12 mouse cellular contexts compared by ENCODE assay signal in genomic region chr11:23893556-23893955, GRCm38 (mm10). TPM values are rescaled to one million over a fixed set of nuclear protein-coding genes. Genes with fewer than 3 reads are reported as not detected.
DNase-seq lines count a peak whose midpoint lies in the region; ATAC-seq and TF ChIP-seq lines count a peak whose summit lies in the region.
"Had no signal": no experiment of that assay in that cellular context is flagged by ENCODE, and none has a peak within 500 bp of the region (broad histone marks: within the 10 kb centered on the region; RNA-seq: fewer than 3 reads in every experiment).

No protein-coding gene starts in this region.

- peak overlapping the region; percentile 77 for H3K4me3 ChIP-seq in layer of hippocampus, adult 2 months
- no peak overlapping the region for H3K4me3 ChIP-seq in embryonic facial prominence, embryonic 12.5 days
- no peak overlapping the region for H3K4me3 ChIP-seq in hindbrain, embryonic 15.5 days
- H3K4me3 ChIP-seq in myocyte, result peak overlapping the region; percentile 90
- no peak overlapping the region for H3K4me3 ChIP-seq in kidney, adult 2 months (ENCODE audit: insufficient read depth, low read depth, low read length)

- peaks cover 19% of the 10 kb centered on the region for H3K79me2 ChIP-seq in myocyte (ENCODE audit: control insufficient read depth, insufficient read depth)

- no peak overlapping the region for H3ac ChIP-seq in myocyte (ENCODE audit: control insufficient read depth, insufficient read length)

- no peak overlapping the region for H3K27ac ChIP-seq in layer of hippocampus, adult 2 months
- no peak overlapping the region for H3K27ac ChIP-seq in embryonic facial prominence, embryonic 12.5 days
- no peak overlapping the region for H3K27ac ChIP-seq in hindbrain, embryonic 15.5 days (replicated peaks)
- no peak overlapping the region for H3K27ac ChIP-seq in kidney, adult 2 months (ENCODE audit: insufficient read depth, low read depth, low read length)
- H3K27ac ChIP-seq: liver, embryonic 12.5 days; macrophage had no signal

- no peaks in the 10 kb centered on the region for H3K9me3 ChIP-seq in embryonic facial prominence, embryonic 12.5 days
- no peaks in the 10 kb centered on the region for H3K9me3 ChIP-seq in hindbrain, embryonic 15.5 days
- H3K9me3 ChIP-seq: liver, embryonic 12.5 days had no signal

- H3K9ac ChIP-seq in embryonic facial prominence, embryonic 12.5 days, result no peak overlapping the region
- H3K9ac ChIP-seq in hindbrain, embryonic 15.5 days, result no peak overlapping the region

- no peak for ATAC-seq in embryonic facial prominence, embryonic 12.5 days (ENCODE audit: insufficient number of reproducible peaks, insufficient read depth, low FRiP score, low TSS enrichment)
- no peak for ATAC-seq in hindbrain, embryonic 15.5 days (ENCODE audit: low FRiP score, low read depth)
- ATAC-seq: liver, embryonic 12.5 days had no signal

- 0 out of 2 replicates have a peak overlapping the region, but pooled peaks have one; percentile 1 for H3K4me2 ChIP-seq in embryonic facial prominence, embryonic 12.5 days (replicated peaks)
- H3K4me2 ChIP-seq in hindbrain, embryonic 15.5 days, result peak overlapping the region; percentile 42
- H3K4me2 ChIP-seq in myocyte (ENCODE audit: low read depth), result peak overlapping the region; percentile 84

- 0 out of 2 replicates have a peak, but pooled peaks cover 3% of the 10 kb centered on the region for H3K4me1 ChIP-seq in embryonic facial prominence, embryonic 12.5 days
- H3K4me1 ChIP-seq in hindbrain, embryonic 15.5 days (replicated peaks), result peaks cover 12% of the 10 kb centered on the region
- H3K4me1 ChIP-seq in kidney, adult 2 months (ENCODE audit: control insufficient read depth, insufficient read depth, low read length), result peaks cover 3% of the 10 kb centered on the region; the same call in 1 of the 2 replicates

- no peak for TF ChIP-seq POLR2A in myocyte (IDR thresholded peaks at IDR 0.05; ENCODE audit: insufficient read length, low read depth)
- no peak for TF ChIP-seq POLR2A in kidney, adult 2 months (IDR thresholded peaks at IDR 0.05; ENCODE audit: low read depth, low read length)

- peaks cover 11% of the 10 kb centered on the region; the same call in 1 of the 2 replicates for H3K36me3 ChIP-seq in embryonic facial prominence, embryonic 12.5 days
- peaks cover 16% of the 10 kb centered on the region for H3K36me3 ChIP-seq in hindbrain, embryonic 15.5 days
- peaks cover 13% of the 10 kb centered on the region for H3K36me3 ChIP-seq in myocyte (ENCODE audit: control insufficient read depth, insufficient read depth)
- no peaks in the 10 kb centered on the region for H3K36me3 ChIP-seq in kidney, adult 2 months (ENCODE audit: control insufficient read depth, insufficient read depth, low read length)

- TF ChIP-seq CTCF in layer of hippocampus, adult 2 months (conservative IDR thresholded peaks at IDR 0.05), result no peak
- no peak for TF ChIP-seq CTCF in kidney, adult 2 months (conservative IDR thresholded peaks at IDR 0.05; ENCODE audit: insufficient read depth, insufficient read length, low read depth, low read length)

- no peaks in the 10 kb centered on the region for H3K27me3 ChIP-seq in embryonic facial prominence, embryonic 12.5 days
- H3K27me3 ChIP-seq in hindbrain, embryonic 15.5 days, result no peaks in the 10 kb centered on the region
- no peaks in the 10 kb centered on the region for H3K27me3 ChIP-seq in myocyte (ENCODE audit: control insufficient read depth, insufficient read depth, insufficient read length)
- H3K27me3 ChIP-seq in kidney, adult 2 months (replicated peaks; ENCODE audit: control insufficient read depth, insufficient read depth, low read length), result no peaks in the 10 kb centered on the region

- no peak for DNase-seq in layer of hippocampus, adult 2 months (ENCODE audit: low spot score in 2 of 2)
- no peak for DNase-seq in layer of hippocampus, postnatal 25 days (ENCODE audit: extremely low spot score in 1 of 2, low spot score in 1 of 2)
- DNase-seq in kidney, adult 8-10 months, result no peak
- no peak for DNase-seq in kidney, adult 2 months
- DNase-seq: adrenal gland, postnatal 25 days; kidney, postnatal 14 days; thymus, postnatal 4 days had no signal

TF ChIP-seq in myocyte, 11 proteins besides CTCF, POLR2A, EP300 and RAD21:
- TF ChIP-seq CEBPB (IDR thresholded peaks at IDR 0.05; ENCODE audit: insufficient read depth, poor library complexity, severe bottlenecking) (no peak), MYOG (IDR thresholded peaks at IDR 0.05; ENCODE audit: control insufficient read depth in 1 of 3, insufficient read depth in 1 of 3, insufficient read length in 2 of 3, low read depth in 2 of 3) (no peak), TCF3 (IDR thresholded peaks at IDR 0.05; ENCODE audit: insufficient read length, low read depth) (no peak), SRF (IDR thresholded peaks at IDR 0.05; ENCODE audit: control insufficient read depth, insufficient read length, low read depth) (no peak), MYOD1 (IDR thresholded peaks at IDR 0.05; ENCODE audit: control insufficient read depth in 1 of 3, insufficient read length in 2 of 3, low read depth in 2 of 3) (no peak), USF1 (IDR thresholded peaks at IDR 0.05; ENCODE audit: low read depth) (no peak), MAX (IDR thresholded peaks at IDR 0.05; ENCODE audit: low read depth) (no peak), POLR2AphosphoS2 (IDR thresholded peaks at IDR 0.05; ENCODE audit: insufficient read length, low read depth) (no peak), REST (IDR thresholded peaks at IDR 0.05; ENCODE audit: insufficient read depth, insufficient read length) (no peak), E2F4 (IDR thresholded peaks at IDR 0.05; ENCODE audit: insufficient read depth) (no peak), TCF12 (IDR thresholded peaks at IDR 0.05; ENCODE audit: insufficient read depth, poor library complexity, severe bottlenecking) (no peak)

RNA-seq across cellular contexts. Expression of gene Papolg, which starts 1.5 kb away (rescaled TPM):
- total RNA-seq in layer of hippocampus, adult 2 months (2021), result 10 to 100 TPM; 19.3 to 19.7 TPM
- 10 to 100 TPM; 19.0 TPM for total RNA-seq in layer of hippocampus, postnatal 25 days (2021)
- 21.3 and 22.8 TPM in 2 replicates for polyA plus RNA-seq in embryonic facial prominence, embryonic 12.5 days (2016; fragmentation: Nextera tagmentation; extraction: Ambion mirVana)
- 18.2 and 18.6 TPM in 2 replicates for polyA plus RNA-seq in hindbrain, embryonic 15.5 days (2015; fragmentation: Nextera tagmentation; extraction: Ambion mirVana)
- 3.2 TPM for polyA plus RNA-seq in myocyte (2012; fragmentation: generic; extraction: Trizol)
- 2.7 and 2.9 TPM in 2 replicates for polyA plus RNA-seq in kidney, adult 2 months (2012; rRNA removed)

Comparison
In these comparisons a context has a peak if more than half of its experiments do, and no peak if none do; other contexts are left out.
1. H3K4me3 ChIP-seq: peak in layer of hippocampus, adult 2 months (single experiment) and myocyte (single experiment); none in embryonic facial prominence, embryonic 12.5 days (single experiment), hindbrain, embryonic 15.5 days (single experiment) and kidney, adult 2 months (single experiment).
2. H3K4me2 ChIP-seq: peak in every context shown above with its lines; median percentile 84 in myocyte; 42 in hindbrain, embryonic 15.5 days; 1 in embryonic facial prominence, embryonic 12.5 days.